Mouse (Mus musculus) brain, embryonic 14.5 days (tissue): ENCODE measurements at regions not wholly inside any gene's neighbourhood (a gene's known extent, or its start where the extent isn't known, plus 50 kb on each side); places are given as distances from the start of the nearest gene placed in this dataset.

Experiments used
- CTCF ChIP-seq: fragments of 200-500 bp; IDR thresholded peaks from 2 replicates; pipeline ENCODE4 v1.5.1; 2012; ENCODE audit warnings: inconsistent platforms, mild to moderate bottlenecking, moderate library complexity, borderline replicate concordance; ENCODE audit not compliant: insufficient read depth, insufficient read length; ENCODE audit errors: extremely low read depth
- POLR2A ChIP-seq: fragments of 200-500 bp; IDR thresholded peaks from 2 replicates; pipeline ENCODE4 v1.6.1; 2012; ENCODE audit warnings: mild to moderate bottlenecking, inconsistent platforms, borderline replicate concordance; ENCODE audit not compliant: poor library complexity, insufficient read depth, insufficient read length, severe bottlenecking; ENCODE audit errors: extremely low read depth

- no peak for TF ChIP-seq CTCF
- TF ChIP-seq POLR2A, result no peak
These were observed 219.6 kb upstream of the Rasa1 start for GRCm38 (mm10) chr13:85508552-85508951.
